Mouse (Mus musculus): ENCODE data around the gene Kdsr.
A peak's percentile ranks its signal among the peaks of the same experiment; 100 is the strongest.
"Not testable (repeated sequence)": the region's sequence is repeated elsewhere in the genome, so short reads cannot be mapped to it uniquely, and the experiment has no call there.

The Kdsr gene

DNA sequence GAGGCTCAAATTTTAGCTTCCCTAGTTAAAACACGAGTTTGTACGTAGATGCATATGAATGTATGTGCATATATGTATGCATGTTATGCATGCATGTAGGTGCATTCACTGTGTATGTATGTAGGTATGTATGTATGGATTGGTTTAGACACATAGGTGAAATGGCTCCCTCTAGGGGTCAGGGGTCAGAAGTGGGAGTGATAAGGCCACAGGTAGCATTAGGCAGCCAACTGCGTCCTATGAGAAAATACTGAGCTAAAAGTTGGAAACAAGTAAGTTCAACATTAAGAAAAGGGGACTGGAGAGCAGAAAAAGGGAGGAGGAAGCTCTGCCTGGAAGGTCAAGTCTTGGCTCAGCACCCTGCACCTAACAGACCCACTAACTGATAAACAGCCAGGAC is 21.4 kb downstream of the Kdsr start:
- no peak for DNase-seq

DNA sequence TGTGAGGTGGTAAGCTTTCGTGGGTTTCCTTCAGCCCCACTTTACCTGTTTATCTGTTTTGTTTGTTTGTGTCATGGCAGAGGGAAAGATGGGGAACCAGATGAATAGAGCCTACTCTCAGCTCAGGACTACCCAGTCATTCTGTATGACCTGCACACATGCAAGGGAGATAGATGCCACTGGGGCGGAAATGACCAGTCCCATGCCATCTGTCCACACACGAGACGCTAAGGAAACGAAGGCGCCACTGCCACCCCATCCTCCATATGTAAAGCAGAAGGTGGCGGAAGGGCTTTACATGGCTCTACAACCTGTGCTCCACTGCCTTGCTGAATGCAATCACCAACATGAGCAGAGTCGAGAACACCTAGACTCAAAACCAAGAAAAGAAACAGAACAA is 23.3 kb downstream of the Kdsr start:
- DNase-seq = no peak

DNA sequence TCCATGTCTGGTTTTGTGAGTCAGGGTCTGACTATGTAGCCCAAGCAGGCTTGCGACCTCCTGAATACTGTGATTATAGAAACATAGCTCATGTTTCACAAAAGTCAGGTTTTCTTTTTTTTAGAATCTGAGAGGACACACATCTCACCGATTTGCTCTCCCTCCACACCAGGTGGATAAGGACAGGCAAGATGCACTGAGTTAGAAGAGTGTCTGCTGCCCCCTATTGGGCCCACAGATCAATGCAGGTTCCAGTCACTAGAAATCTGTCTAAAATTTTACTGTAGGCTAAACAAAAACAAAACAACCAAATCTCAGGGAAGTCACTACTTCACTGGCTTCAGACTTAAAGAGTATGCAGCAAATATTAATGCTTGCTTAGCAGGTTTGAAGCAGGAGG is 23.9 kb downstream of the Kdsr start:
- DNase-seq = peak; percentile 48

DNA sequence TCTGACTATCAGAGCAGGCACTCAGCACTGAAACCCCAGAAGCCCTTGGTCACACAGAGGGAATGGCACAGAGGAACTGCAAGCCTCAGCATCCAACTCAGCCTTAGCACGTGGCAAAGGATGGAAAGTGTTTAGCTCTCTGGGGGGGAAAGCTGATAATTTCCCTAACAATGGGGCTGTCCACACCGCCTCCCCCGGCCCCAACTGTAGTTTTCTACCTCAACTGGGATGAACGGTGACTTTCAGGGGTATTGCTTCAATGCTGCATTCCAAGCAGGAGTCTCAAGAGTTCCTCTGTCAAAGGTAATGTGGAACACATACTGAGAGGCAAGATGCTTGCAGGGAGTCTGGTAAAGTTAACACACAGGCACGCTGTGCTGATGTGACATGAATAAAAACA is 37.5 kb downstream of the Kdsr start:
- no peak for DNase-seq

DNA sequence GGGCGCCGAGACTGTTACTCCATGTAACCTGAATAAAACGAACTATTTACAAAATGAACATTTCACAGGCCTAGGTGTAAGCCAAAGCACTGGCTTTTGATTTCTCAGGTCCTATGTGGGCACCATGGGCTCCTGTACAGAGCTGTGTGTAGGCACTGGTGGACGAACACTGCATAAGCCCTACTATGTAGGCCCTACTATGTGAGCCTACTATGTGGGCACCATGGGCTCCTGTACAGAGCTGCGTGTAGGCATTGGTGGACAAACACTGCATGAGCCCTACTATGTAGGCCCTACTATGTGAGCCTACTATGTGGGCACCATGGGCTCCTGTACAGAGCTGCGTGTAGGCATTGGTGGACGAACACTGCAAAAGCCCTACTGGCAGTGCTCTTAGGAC is 41.8 kb downstream of the Kdsr start:
- not testable (repeated sequence) for DNase-seq

DNA sequence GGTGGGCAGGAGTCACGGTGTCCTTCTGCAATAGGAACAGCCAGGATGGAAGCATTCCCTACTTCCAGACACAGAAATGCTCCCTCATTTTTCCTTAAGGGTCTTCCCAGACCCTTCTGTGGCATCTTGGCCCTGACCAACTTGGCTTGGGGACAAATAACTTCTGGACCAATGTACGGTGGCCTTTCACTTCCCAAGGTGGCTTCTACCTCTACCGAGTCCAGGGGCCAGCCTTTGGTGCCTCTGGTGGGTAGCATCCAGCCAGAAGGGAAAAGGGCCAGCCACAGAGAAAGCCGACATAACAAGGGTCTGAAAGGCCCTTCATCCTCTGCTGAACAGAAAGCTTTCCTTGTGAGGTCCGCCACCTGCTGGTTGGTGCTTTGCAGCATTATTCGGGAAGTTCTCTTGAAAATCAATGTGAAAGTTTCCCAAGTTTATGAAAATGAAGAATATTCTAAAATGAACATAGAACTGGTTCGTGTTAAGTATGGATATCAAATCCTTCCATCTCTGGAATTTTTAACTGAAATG is 42.4 kb downstream of the Kdsr start:
- DNase-seq = peak; percentile 83

DNA sequence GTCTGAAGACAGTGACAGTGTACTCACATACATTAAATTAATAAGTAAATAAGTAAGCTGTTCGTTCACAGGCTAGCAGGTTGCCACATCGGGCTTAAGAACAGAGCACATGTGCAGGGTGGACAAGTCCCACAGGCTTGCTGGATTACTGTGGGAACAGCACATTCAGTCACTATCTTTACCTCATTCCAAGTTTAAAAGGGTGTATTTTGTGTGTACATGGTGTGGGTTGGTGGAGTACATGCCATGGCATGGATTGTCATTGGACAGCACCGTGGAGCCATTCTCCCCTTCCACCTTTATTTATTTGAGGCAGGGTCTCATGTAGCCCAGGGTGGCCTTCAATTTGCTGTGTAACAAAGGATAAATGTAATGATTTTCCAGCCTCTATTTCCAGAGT is 43.4 kb downstream of the Kdsr start:
- DNase-seq = no peak

DNA sequence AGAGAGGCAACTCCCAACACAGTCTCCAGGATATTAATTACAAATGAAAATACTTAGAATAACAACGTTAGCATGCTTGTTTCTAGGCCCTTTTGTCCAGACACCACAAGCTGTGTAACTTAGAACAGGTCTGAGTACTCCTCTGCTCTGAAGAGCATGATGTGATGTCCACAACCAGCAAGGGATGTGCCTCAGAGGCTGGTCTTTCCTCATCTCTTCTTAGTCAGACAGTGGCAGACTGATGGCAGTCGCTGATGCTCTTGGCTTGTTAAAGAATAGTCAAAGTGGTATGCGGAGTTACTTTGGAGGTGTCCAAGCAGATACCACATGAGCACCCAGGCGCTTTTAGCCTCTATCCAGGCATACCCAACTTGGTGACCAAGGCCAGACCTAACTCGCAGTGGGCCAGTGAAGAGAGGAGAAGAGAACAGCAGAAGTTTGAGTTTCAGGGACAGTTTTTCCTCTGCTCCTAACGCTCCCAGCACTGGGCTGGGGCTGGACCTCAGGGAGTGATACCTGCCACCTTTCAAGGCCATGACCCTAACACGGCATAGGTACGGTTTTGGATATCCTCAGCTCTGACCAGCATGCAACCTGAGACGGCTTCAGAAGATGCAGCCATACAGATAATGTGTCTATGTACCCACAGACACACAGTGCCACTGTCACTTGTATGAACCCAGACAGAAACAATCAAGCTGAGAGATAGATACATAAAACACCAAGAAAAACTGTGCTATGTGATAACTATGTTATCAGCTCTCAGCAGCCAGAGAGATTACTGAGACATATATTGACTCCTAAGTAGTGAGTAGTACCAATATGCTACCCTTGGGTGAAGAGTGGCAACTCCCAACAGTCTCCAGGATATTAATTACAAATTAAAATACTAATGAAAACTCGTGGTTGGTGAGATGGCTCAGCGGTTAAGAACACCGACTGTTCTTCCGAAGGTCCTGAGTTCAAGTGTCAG is 44.1 kb downstream of the Kdsr start:
- no peak for DNase-seq

DNA sequence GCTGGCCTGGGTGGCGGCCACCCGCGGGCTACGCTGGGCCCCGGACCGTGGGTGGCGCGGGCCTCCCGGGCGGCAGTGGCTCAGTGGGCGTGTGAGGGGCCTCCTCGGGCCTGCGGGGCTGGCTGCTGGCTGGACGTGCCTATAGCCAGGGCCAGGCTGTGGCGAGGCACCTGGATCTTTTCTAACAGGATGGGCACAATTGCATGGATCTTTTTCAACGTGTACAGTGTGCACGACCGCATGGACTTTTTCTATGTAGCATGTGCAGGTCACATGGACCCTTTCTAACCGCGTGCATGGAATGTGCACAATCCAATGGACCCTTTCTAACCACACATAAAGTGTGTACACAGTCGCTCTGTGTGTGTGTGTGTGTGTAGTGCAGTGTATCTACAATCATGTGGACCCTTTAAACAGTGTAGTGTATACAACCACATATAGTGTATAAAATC is 45.0 kb downstream of the Kdsr start:
- DNase-seq = no peak

DNA sequence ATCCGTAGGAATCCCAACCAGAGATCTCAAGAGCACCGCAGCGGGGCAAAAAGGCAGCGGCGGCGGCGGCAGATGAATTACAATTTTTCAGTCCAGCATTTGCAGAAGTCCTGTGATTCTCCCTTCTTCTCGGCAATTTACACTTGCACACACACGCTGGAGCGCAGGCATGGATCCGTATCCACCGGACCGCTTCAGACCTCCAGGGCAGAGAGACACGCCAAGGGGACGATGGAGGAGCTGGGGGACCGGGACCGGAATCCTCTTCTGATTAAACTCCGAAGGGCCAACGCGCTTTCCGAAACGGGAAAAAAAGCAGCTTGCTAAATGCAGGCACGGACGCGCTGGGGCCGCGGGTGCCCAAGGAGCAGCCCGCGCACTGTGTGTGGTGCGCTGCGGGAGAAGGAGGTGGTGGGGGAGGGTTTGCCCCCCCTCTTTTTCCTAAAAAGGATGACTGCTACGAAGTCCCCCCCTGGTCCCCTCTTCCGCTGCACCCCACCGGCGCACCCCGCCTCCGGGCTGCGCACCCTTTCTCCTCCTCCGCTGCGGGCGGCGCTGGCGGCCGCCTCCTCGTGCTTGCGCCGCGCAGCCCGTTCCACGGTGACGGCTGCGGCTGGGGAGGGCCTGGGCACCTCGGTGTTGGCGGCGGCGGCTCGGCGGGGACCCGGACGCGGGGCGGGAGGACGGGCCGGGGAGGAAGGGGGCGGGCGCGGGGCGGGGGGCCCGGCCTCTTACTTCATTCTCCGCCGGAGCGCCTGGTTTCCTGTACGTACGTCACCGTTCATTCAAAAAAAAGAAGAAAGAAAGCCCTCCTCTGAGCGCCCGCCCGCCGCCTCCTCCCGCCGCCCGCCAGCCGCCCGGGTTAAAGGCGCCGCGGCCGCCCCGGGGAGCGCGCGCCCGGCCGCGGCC is 45.7 kb downstream of the Kdsr start, which contains the start of gene Bcl2:
Bcl2 (minus strand) TSS at position 654 of the 909 bp plus-strand sequence.
- peak; percentile 77 for DNase-seq

DNA sequence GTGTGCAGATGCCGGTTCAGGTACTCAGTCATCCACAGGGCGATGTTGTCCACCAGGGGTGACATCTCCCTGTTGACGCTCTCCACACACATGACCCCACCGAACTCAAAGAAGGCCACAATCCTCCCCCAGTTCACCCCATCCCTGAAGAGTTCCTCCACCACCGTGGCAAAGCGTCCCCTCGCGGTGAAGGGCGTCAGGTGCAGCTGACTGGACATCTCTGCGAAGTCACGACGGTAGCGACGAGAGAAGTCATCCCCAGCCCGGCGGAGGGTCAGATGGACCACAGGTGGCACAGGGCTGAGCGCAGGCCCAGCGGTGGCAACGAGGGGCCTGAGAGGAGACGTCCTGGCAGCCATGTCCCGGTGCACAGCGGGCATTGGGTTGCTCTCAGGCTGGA is 47.2 kb downstream of the Kdsr start:
- DNase-seq = peak; percentile 62

DNA sequence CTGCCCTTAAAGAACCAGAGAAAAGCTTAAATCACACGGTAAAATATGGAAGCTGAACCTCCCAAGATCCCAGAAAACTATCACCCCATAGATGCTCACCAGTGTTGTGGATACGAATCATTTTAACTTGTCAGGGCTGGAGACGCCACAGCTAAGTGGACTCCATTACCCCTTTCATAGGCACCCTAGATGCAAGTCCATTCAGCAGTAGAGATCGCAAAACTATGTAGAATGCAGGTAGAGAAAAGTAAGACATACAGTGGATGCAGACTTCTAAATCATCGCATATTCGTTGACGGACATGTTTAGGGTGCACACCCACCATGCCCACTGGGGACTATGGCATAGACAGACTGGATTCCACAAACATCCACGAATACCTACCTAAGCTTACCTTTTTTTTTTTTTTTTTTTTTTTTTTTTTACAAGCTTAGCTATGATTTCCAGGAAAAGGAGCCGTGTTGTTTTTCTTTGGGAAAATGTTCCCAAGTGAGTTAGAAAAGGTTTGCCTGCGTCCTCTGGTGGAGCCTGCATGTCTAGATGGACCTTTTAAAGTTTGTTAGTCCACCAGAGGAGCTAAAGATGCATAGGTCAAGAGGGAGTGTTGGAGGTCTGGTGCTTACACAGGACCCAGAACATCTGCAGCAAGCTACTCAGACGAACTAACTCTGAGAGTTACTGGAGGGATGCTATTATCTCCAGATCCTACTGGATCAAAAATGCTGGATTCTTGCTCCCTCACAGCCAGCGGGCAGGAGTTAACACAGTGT is 48.0 kb downstream of the Kdsr start:
- no peak for DNase-seq

DNA sequence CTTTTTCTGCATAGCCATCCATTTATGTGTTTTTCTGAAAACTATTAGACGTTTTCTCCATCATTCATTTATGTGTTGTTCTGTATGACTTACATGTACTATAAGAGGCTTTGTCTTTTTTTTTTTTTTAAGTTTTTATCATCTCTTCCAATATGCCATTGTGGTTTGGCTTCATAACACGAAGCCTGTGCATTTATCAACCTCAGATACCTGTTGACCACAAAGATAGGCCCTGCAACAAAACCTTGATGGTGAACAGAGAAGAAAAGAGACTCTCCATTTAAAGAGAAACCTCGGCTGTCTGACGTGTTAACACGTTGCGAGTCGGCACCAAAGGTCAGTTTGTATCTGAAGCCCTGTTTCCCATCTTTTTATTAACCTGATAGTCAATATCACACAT is 49.3 kb downstream of the Kdsr start:
- DNase-seq = no peak

DNA sequence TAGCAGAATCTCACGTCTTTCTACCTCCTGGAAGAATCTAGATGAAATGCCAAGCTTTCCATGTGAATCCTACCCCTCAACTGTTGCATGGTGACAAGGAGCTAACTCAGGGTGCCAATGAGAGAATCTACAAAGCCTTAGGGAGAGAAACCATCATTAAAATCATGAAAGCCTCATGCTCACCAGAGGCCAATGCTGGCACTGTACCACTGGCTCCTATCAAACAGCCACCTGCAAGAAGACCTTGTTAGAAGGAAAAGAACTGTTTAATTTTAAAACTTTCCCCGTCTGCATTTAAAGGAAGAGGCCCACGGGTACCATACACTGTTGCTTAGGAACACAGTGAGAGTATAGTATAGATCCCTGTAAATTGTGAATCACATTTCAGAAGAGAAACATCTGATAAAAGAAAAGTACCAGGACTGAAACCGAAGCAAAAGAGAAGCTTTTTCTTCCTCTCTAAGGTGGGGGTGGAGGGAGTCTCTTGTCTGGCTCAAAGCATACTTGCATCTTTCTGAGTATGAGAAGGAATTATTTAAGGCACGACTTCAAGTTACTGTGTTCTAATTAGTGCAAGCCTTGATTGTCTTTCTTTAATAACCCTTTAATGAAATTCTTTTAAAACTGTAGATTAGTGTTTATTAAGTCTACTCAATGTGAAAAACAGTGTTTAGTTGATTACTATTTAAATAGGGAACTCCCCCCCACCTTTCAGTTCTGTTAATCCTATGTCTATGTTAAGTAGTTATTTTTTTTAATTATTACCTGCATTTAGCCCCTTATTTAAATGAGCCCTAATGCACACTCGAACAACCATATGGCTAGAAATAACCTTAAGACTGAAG is 52.3 kb downstream of the Kdsr start:
- no peak for DNase-seq

DNA sequence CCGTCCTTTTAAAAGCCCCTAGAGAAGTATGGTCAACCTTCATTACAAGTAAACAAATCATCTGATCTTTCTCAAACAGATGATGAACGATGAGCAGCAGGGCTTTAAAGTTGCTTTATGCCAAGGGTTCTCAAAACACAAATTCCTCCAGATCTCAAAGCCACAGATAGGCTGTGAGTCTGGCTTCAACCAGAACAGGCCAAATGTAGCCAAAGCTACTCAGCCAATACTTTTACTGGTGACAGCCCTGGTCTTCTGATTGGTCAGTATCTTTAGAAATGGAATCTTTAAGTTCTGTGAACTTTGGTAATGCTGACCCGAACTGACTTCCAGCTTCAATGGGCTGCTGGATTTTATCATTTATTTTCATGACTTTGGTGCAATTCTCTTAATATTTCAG is 56.3 kb downstream of the Kdsr start:
- no peak for DNase-seq

DNA sequence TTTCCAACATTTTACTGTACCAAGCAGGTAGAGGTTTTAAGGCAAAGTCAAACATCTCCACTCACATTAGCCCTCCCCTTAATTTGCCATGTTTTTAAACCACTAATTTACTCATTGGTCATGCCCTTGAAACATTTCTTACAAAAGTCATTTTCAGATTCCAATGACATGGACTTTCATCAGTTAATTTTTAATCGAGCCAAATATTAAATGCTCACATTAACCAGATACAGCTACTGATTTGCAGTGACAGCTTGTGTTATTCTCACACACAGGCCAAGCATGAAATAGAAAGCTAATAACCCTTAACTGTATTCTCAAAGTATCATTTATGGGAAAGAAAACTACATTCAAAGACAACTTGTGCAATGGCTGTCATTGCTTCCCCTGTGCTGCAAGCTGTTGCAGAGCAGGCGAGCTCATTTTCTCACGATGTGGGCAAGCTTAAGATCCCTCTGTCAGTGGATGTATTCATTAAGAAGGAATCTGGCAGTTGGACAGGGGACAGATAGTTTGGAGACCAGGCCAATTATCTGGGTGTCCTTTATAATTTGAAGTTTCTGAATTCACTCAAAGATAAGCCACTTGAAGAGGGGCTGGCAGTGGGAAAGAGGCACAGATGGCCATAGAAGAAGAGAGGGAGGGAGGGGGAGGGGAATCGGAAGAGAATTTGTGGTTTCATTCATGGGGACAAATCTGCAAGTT is 56.9 kb downstream of the Kdsr start:
- DNase-seq = peak; percentile 81

DNA sequence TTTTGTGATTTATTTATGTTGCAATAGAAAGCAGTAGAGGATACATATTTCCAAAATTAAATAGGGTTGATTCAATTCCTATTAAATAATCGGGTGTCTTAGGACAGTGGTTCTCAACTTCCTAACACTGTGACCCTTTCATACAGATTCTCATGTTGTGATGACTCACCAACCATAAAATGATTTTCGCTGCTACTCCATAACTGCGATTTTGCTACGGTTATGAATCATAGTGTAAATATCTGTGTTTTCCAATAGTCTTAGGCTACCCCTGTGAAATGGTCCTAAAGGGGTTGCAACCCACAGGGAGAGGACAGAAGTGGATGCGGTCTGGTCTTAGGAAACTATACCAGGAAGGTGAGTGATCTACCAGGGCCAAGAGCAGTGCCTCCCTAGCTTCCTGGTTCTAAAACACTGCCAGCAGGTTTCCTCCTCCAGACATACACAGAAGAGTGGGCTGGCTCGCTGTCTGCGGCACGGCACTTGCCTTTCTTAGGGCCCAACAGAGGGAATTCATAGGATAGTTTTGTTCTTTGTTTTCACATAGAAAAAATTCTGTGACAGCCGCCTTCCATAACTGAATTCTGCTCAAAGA is 58.9 kb downstream of the Kdsr start:
- DNase-seq = no peak

DNA sequence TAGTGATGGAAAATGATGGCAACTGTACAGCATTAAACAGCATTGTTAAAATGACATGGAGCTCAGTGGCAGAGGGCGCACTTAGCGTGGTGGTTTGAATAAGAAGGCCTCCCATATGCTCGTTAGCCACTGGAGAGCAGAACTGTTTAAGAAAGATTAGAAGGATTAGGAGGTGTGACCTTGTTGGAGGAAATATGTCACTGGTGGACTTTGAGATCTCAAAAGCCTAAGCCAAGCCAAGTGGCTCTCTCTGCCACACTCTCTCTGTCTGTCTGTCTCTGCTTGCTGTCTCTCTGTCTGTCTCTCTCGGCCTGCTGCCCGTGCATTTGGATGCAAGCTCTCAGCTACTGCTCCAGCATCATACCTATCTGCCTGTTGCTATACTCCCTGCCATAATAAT is 63.1 kb downstream of the Kdsr start:
- DNase-seq = no peak

DNA sequence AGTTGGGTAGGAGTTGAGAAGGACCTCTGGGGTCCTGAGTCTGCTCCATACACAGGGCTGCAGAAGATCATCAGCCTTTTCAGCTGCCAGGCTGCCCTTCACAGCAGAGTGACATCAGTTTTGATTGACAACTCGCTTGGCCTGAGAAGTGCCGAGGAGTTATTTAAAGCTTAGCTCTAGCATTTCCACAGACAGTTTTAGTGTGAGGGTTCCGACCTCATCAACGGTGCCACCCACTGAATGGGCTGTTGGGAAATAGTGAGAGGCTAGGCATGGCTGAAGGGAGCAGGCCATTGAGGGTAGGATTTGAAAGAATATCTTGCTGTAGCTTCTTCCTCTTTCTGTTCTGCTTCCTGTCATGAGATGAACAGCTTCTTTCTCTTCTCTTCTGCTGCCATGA is 63.9 kb downstream of the Kdsr start:
- DNase-seq = no peak

DNA sequence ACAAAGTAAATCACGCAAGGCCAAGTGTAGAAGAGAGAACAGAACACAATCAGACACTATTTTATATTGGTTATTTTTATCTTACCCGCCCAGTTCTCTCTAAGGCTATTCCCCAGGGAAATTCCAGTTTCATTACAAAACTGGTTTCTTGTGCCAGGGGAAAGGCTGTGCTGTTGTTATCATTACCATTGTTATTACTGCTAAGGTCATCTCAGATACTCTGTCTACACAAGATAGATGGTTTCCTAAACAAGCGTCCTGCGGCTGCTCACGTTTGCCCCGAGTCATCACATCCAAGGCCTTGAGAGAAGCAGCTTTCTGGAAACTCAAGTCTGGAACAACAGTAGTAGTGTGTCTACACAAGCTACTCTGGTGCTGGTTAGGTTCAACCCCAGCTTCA is 65.2 kb downstream of the Kdsr start:
- DNase-seq = peak; percentile 69

DNA sequence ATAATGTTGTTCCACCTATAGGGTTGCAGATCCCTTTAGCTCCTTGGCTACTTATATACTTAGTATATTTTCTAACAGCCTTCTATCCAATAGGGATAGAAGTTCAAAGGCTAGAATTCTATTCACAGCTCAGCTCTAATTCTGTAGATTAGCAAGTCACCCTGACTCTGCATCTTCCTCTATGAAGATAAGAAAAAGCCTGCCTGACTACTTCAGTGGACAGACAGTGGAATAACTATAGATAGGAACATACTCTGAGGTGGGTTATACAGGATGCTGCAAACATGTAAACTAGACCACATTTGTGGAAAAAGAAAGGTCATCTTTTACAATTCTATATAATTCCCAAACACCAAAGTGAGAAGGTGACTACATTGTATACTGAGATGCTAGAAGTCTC is 66.9 kb downstream of the Kdsr start:
- no peak for DNase-seq
